Mouse (Mus musculus) E14TG2a.4 (cell line): Measurements from ENCODE around the gene Atrnl1.

Source experiments
- H3K27me3 ChIP-seq: 2 replicates; pipeline ENCODE4 v1.6.1; 2014; ENCODE audit warnings: low read length, control low read depth; ENCODE audit not compliant: insufficient read depth
- H3K36me3 ChIP-seq: 2 replicates; pipeline ENCODE4 v1.6.1; 2014; ENCODE audit warnings: low read length, control low read depth; ENCODE audit not compliant: insufficient read depth
- H3K4me1 ChIP-seq: replicated peaks from 2 replicates; pipeline ENCODE4 v1.6.1; 2014; ENCODE audit warnings: low read depth, low read length, control low read depth
- H3K4me3 ChIP-seq: replicated peaks from 2 replicates; pipeline ENCODE4 v1.5.1; 2014; ENCODE audit warnings: mild to moderate bottlenecking, low read length
- H3K9me3 ChIP-seq: 2 replicates; pipeline ENCODE4 v1.6.1; 2014; ENCODE audit warnings: low read length, control low read depth
- CTCF ChIP-seq: conservative IDR thresholded peaks from 2 replicates; pipeline ENCODE4 v1.5.1; 2014; ENCODE audit warnings: low read length
- NANOG ChIP-seq: IDR thresholded peaks from 2 replicates; pipeline ENCODE4 v1.6.1; 2014; ENCODE audit warnings: borderline replicate concordance, low read length, mixed read lengths
- POU5F1 ChIP-seq: IDR thresholded peaks from 2 replicates; pipeline ENCODE4 v1.6.1; 2014; ENCODE audit warnings: low read length, borderline replicate concordance

The Atrnl1 gene

DNA sequence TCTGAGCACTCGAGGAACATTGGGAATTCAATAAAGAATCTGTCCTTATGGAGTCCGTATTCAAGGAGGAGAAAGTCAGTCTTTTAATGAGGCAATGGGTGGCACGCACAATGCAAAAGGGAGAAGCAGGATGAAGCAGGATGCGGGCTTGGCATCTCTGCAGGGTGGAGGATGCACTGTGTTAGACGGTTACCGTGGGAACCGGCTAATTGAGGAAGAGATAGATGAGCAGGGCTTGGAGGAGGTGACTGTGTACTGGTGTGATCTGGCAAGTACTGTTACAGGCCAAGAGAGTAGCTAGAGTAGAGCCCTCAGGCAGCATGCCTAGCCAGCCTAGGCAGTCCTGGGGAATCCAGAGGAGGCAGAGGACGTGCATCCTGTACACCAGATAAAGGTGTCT is 330.7 kb downstream of the Atrnl1 start:
- Histone ChIP-seq H3K4me3 (no peak overlapping the region), H3K4me1 (peaks cover 10% of the 10 kb centered on the region; the same call in 1 of the 2 replicates), H3K9me3 (peaks cover 4% of the 10 kb centered on the region; the same call in 1 of the 2 replicates), H3K27me3 (0 out of 2 replicates have a peak, but pooled peaks cover 4% of the 10 kb centered on the region), H3K36me3 (no peaks in the 10 kb centered on the region)
- TF ChIP-seq POU5F1 (no peak), NANOG (no peak), CTCF (no peak)

DNA sequence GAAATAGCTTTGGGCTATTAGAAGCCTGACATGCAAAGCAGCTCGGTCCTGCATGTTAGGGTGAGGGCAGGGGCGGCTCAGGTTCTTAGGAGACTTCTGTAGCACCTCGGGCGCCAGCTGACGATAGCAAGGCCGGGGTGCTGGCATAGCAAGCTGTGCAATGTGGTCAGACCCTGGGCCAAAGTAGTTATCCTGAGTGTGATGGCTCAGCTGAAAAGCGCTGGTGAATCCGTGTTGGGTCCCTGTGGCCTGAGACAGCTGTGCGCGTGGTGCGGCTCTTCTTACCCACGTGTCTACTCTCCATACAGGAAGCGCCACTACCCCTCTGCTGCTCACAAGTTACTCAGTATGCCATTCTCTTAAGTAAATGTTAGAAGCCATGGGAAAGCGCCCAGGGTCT is 331.4 kb downstream of the Atrnl1 start:
- H3K4me1 ChIP-seq = peaks cover 10% of the 10 kb centered on the region; the same call in 1 of the 2 replicates

DNA sequence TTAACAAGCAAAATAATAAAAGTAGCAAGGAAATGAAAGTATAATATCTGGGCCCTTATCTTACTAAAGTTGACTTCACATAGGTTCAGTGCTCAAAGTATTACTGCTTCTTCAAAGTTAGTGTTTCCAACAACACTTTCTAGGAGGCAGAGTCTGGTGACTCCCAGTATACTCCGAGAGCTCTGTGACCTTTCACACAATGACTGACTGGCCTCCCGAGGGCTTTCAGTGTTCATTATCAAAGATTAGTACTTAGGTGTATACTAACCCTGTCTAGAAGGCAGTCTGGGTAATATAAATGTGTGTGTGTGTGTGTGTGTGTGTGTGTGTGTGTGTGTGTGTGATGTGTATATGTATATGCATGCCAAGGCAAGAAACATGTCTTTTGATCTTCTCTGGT is 332.5 kb downstream of the Atrnl1 start:
- TF ChIP-seq POU5F1 (no peak), CTCF (no peak), NANOG (no peak)

More for the DNA sequence above, 331.4 kb downstream of the Atrnl1 start:
- Histone ChIP-seq H3K27me3 (0 out of 2 replicates have a peak, but pooled peaks cover 4% of the 10 kb centered on the region), H3K9me3 (peaks cover 9% of the 10 kb centered on the region), H3K36me3 (no peaks in the 10 kb centered on the region), H3K4me3 (no peak overlapping the region)
- no peak for TF ChIP-seq NANOG
- TF ChIP-seq POU5F1 = no peak
- no peak for TF ChIP-seq CTCF

DNA sequence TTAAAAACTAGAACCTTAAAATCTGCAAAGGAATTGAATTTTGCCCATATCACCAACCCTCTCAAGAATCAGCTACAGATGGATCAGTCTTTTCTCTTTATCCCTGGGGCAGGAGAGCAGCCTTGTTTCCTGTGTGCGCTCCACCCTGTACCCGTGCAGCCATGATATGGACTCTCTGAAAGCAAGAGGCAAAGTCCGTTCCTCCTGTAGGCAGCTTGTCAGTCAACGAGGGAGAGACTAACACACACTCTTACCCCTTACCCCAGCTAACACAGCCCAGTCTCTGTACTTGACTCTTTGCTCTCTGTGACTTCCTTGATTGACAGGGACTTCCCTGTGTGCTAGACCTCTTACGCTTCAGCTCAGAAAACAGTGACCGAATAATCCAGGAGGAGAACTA is 333.8 kb downstream of the Atrnl1 start:
- Histone ChIP-seq H3K27me3 (0 out of 2 replicates have a peak, but pooled peaks cover 4% of the 10 kb centered on the region), H3K36me3 (no peaks in the 10 kb centered on the region), H3K4me3 (no peak overlapping the region), H3K4me1 (peaks cover 10% of the 10 kb centered on the region; the same call in 1 of the 2 replicates), H3K9me3 (peaks cover 19% of the 10 kb centered on the region)
- TF ChIP-seq CTCF = no peak
- TF ChIP-seq NANOG = no peak
- no peak for TF ChIP-seq POU5F1

More for the DNA sequence above, 332.5 kb downstream of the Atrnl1 start:
- Histone ChIP-seq H3K27me3 (0 out of 2 replicates have a peak, but pooled peaks cover 4% of the 10 kb centered on the region), H3K36me3 (no peaks in the 10 kb centered on the region), H3K4me3 (no peak overlapping the region), H3K9me3 (peaks cover 19% of the 10 kb centered on the region), H3K4me1 (peaks cover 10% of the 10 kb centered on the region; the same call in 1 of the 2 replicates)

DNA sequence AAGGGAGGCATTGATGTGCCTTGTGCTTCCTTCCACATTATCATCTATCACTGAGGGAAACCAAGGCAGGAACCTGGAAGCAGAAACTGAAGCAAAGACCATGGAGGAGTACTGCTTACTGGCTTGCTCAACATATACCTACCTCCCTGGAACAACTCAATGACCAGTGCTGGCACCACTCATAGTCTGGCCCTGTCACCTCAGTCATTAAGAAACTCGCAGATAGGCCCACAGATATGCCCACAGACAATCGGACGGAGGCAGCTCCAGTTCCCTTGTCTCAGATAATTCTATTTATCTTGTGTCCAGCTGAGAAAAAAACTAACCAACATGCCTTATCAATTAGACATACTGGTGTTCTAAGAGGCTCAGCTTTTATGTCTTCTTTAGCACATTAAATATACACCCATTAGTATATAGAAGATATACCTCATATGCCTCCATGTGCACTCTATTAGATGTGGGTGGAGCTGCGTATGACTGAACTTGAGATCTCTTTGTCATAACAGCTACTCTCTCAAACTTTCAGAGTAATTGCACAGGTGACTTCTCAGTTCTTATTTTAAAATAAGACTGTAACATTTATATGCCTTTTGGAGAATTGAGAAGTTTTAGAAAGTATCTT is 334.9 kb downstream of the Atrnl1 start:
- peaks cover 19% of the 10 kb centered on the region for H3K9me3 ChIP-seq
- no peak overlapping the region for H3K4me3 ChIP-seq
- no peaks in the 10 kb centered on the region for H3K36me3 ChIP-seq
- 0 out of 2 replicates have a peak, but pooled peaks cover 4% of the 10 kb centered on the region for H3K27me3 ChIP-seq
- peaks cover 10% of the 10 kb centered on the region; the same call in 1 of the 2 replicates for H3K4me1 ChIP-seq
- TF ChIP-seq NANOG (no peak), POU5F1 (no peak), CTCF (no peak)

DNA sequence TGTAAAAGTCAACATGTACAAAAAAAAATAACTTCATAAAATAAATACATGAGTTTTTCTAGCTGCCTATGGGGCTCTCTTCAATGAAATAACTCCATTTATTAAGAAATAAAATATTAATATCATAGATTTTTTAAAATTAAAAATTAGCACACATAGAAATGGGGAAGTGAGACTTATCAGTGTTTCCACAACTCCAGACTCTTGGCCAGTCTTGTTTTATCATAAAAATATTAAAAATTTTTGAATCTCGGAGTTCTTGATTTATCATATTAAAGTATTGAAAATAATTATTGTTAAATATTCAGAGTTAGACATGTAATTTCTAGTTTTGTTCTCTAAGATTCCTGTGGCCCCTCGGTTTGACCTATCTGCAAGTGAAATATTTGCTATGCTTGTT is 337.7 kb downstream of the Atrnl1 start:
- TF ChIP-seq POU5F1 (no peak), CTCF (no peak), NANOG (no peak)
- Histone ChIP-seq H3K9me3 (peaks cover 19% of the 10 kb centered on the region), H3K36me3 (no peaks in the 10 kb centered on the region), H3K4me1 (no peaks in the 10 kb centered on the region), H3K4me3 (no peak overlapping the region), H3K27me3 (no peaks in the 10 kb centered on the region)

DNA sequence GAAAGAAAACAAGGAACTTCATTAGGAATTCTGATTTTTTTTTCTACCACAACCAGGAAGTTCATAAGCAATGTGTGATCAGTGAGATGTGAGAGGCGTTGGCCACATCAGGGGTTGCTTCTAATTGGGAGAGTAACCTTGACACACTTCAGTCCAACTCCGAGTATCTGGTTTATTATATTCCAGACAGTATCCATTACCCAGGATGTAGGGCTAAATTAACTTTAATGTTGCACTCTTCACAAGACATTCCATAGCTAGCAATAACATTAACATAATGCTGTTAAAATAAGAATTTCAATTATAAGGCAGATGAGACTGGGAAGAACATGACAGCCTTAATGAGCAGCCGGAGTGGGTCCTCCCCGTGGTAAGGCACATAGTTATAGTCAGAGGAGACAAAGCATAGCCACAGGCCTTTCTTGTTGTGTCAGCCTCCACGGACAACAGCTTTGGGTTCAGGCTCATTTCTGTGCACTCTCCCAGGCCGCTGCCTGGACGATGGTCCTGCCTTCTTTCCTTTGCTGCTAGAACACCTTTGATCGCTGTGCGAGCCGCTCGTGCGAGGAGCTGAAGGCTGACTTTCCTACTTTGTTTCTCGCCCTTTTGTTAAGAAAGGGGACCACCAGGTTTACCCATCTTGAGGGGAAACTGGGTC is 338.6 kb downstream of the Atrnl1 start:
- H3K9me3 ChIP-seq = peaks cover 19% of the 10 kb centered on the region
- peaks cover 6% of the 10 kb centered on the region for H3K4me1 ChIP-seq
- TF ChIP-seq CTCF (no peak), NANOG (no peak), POU5F1 (no peak)
- no peak overlapping the region for H3K4me3 ChIP-seq
- H3K27me3 ChIP-seq = no peaks in the 10 kb centered on the region
- H3K36me3 ChIP-seq = no peaks in the 10 kb centered on the region

- Histone ChIP-seq H3K27me3 (no peaks in the 10 kb centered on the region), H3K36me3 (no peaks in the 10 kb centered on the region), H3K4me3 (no peak overlapping the region), H3K4me1 (peaks cover 43% of the 10 kb centered on the region), H3K9me3 (no peaks in the 10 kb centered on the region)
- TF ChIP-seq NANOG (no peak), CTCF (no peak), POU5F1 (no peak)
Measured at GRCm38 (mm10) chr19:57954131-57954530, 343.3 kb downstream of the Atrnl1 start.
